Mouse (Mus musculus): Measurements from ENCODE around the gene Nxpe3.

Gene Nxpe3

DNA sequence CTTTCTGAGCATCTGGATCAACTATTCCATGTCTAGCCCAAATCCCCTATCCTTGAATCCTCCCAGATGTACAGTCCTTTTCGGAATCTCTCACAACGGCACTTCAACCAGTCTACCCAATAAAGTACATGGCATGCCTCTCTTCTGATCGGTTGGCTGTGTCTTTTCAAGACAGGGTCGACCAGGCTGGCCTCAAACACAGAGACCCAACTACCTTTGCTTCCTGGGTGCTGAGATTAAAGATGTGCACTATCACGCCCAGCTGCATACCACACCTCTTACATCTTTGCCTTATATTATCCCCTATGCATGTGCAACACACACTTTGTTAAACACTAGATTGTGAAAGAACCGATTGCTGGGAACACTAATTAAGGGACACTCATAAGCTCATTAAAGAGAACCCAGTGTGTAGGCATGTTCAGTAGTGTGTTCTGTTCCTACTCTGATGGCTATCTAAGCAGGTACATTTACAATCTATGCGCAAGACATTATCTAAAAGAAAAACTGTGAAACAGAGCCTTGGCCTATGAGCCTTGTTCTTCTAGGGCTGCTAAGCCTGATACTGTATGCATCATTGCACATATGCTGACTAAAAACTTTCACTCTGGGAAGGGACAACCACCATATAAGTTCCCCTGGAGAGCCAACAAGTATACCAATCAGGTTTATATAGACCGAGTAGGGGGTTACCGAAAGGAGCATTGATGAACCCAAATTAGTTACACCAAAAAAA lies 85.1 kb downstream of the Nxpe3 start:
- DNase-seq (ENCODE audit: low read depth): peak; percentile 50

DNA sequence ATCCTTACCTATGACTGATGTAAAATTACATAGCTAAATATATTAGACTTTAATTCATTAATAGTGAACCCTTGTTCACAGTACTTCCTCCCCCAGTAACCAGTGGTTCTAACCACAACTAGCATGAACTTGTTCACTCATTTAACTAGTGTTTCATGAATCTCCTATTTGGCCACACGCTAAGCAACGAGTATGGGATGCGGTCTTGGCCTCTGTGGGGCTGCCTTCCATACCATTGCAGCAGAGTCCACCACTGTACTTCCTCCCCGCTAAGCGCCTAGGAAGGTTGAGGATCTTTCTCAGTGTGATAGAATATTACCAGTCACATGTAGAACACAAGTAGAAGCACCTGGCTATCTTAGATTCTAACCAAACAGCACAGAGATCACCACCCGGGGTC lies 85.7 kb downstream of the Nxpe3 start:
- DNase-seq (ENCODE audit: low read depth): peak; percentile 48

DNA sequence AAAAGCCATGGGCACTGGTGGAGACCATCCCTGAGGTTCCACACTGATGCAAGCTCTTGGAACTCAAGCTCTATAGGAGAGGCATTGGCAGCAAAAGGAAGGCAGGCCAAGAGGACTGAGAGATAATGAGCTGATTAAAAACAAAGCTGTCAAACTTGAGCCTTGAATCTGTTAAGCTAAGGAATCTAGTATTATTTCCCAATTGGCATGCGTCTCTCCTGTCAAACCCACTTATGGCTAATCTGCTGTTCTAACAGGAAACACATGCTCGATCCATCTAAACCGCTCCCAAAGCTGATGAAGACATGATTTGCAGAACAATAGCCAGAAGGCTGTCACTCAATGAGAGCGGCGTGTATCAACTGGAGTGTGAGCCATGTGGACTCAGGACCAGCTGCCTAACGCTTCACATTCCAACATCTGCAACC lies 87.6 kb downstream of the Nxpe3 start:
- peak; percentile 28 for DNase-seq (ENCODE audit: low read depth)

DNA sequence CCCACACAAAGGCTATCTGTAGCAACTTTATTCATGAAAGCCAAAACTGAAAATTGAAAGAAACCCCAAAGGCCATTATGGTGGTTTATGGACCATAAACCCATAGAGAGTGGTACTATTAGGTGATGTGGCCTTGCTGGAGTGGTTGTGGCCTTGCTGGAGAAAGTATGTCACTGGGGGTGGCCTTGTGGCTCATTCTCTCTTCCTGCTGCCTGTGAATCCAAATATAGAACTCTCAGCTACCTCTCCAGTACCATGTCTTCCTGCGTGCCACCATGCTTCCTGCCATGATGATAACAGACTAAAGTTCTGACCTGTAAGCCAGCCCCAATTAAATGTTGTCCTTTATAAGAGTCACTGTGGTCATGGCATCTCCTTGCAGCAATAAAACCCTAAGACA lies 90.3 kb downstream of the Nxpe3 start:
- DNase-seq (ENCODE audit: low read depth): peak; percentile 34

DNA sequence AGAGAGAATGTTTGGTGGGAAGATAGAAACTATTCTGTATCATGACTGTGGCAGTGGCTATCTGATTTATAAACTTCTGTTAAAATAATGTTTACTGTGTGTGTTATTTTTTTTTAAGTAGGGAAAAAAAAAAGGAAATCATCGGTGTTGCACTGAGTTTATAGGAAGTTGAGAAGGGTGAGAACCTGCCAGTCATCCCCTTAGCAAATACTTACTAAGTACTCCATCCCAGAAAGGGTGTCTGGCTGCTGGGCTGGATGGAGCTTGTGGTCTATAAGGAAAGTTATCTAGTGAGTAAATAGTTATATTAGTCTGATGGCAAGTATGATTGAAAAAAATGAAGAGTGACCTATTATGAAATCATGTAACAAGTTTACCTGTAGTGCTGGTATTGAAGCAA lies 93.5 kb downstream of the Nxpe3 start:
- no peak for DNase-seq (ENCODE audit: low read depth)

DNA sequence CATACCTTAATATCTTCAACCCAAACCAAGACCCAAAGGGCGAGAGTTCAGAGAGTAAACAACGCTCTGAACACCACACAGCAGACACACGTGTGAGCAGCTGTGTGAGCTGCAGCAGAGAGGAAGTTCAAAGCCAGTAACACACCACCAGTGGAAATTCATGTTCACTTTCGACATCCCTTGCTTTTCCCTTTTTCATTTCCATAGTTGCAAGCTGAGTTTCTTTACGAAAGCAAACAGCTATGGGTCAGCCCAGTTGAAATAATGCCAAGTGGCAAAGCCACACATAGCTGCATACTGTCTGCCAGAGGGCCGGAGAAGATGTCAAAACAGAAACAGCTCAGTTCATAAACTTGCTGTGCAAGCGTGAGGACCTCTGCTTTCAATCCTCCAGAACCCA lies 96.2 kb downstream of the Nxpe3 start:
- DNase-seq (ENCODE audit: low read depth): peak; percentile 18

DNA sequence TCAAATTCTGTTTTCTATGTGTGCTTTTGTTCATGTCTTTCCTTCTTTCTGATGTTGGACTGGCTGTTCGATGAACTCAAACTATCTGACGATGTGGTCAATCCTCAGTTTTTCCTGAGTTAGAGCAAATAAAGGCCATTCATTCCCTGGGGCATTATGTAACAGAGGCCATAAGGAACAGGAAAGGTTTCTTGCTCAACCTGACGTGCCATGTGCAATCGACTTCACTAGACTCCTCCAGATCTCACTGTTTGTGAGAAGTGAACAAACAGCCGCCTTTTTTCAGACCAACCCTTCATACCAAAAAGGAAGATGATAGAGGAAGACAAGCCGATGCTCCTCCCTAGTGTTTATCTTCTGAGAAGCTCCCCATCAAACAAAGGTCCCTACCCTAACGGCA lies 104.8 kb downstream of the Nxpe3 start:
- DNase-seq (ENCODE audit: low read depth): no peak

Measured in induced T-regulatory cell, adult 2 months (primary cell).